ENCODE assay signal across 8 mouse cellular contexts in genomic region chrX:48593721-48594098, GRCm38 (mm10). TPM values are rescaled to one million over a fixed set of nuclear protein-coding genes. Genes with fewer than 3 reads are reported as not detected.
A peak's percentile ranks its signal among the peaks of the same experiment; 100 is the strongest.
DNase-seq lines count a peak whose midpoint lies in the region; ATAC-seq lines count a peak whose summit lies in the region.

No protein-coding gene starts in this region.

- ATAC-seq in hindbrain, embryonic 16.5 days = peak; percentile 61
- peak; percentile 70 for ATAC-seq in midbrain, embryonic 15.5 days (replicated peaks)

- H3K4me2 ChIP-seq in hindbrain, embryonic 16.5 days (ENCODE audit: low read length) = peak overlapping the region; percentile 54
- peak overlapping the region; percentile 50 for H3K4me2 ChIP-seq in midbrain, embryonic 15.5 days

- 0 out of 2 replicates have a peak, but pooled peaks cover 3% of the 10 kb centered on the region for H3K4me1 ChIP-seq in hindbrain, embryonic 16.5 days (ENCODE audit: control insufficient read depth, insufficient read depth, low read depth, low read length)
- H3K4me1 ChIP-seq in midbrain, embryonic 15.5 days = peaks cover 5% of the 10 kb centered on the region; the same call in 1 of the 2 replicates

- H3K27ac ChIP-seq in hindbrain, embryonic 16.5 days (ENCODE audit: low read depth, low read length) = peak overlapping the region; percentile 74
- peak overlapping the region; percentile 90 for H3K27ac ChIP-seq in midbrain, embryonic 15.5 days

- no peaks in the 10 kb centered on the region for H3K9me3 ChIP-seq in hindbrain, embryonic 16.5 days (ENCODE audit: control insufficient read depth, low read length)
- H3K9me3 ChIP-seq in midbrain, embryonic 15.5 days = no peaks in the 10 kb centered on the region

- no peaks in the 10 kb centered on the region for H3K27me3 ChIP-seq in hindbrain, embryonic 16.5 days (replicated peaks; ENCODE audit: control insufficient read depth, insufficient read depth, low read length)
- no peaks in the 10 kb centered on the region for H3K27me3 ChIP-seq in midbrain, embryonic 15.5 days (replicated peaks)

- H3K36me3 ChIP-seq in hindbrain, embryonic 16.5 days (ENCODE audit: control insufficient read depth, insufficient read depth, low read length) = no peaks in the 10 kb centered on the region
- 0 out of 2 replicates have a peak, but pooled peaks cover 5% of the 10 kb centered on the region for H3K36me3 ChIP-seq in midbrain, embryonic 15.5 days (replicated peaks)

- 21% methylated on average over 10 of the region's 15 CpGs for WGBS in hindbrain, embryonic 16.5 days
- WGBS in midbrain, embryonic 15.5 days = 21% methylated on average over 13 of the region's 15 CpGs

- peak overlapping the region; percentile 68 for H3K4me3 ChIP-seq in hindbrain, embryonic 16.5 days (ENCODE audit: low read length)
- H3K4me3 ChIP-seq in midbrain, embryonic 15.5 days = peak overlapping the region; percentile 72

- DNase-seq in kidney, adult 11 months = peak; percentile 2
- no peak for DNase-seq in kidney, postnatal 14 days
- DNase-seq in CD4-positive, CD25-positive, alpha-beta regulatory T cell, adult 2 months (ENCODE audit: low read depth, low spot score) = peak; percentile 8
- DNase-seq in brain, adult 2 months (ENCODE audit: low read depth, low spot score) = peak; percentile 7
- DNase-seq in ovary, postnatal 36 days (ENCODE audit: low spot score) = no peak
- no peak for DNase-seq in gastrocnemius, postnatal 4 days (ENCODE audit: low spot score in 2 of 2)

- H3K9ac ChIP-seq in hindbrain, embryonic 16.5 days (ENCODE audit: low read depth, low read length) = peak overlapping the region; percentile 85
- H3K9ac ChIP-seq in midbrain, embryonic 15.5 days = peak overlapping the region; percentile 73

RNA-seq across cellular contexts. Expression of gene Zfp280c, which starts 0.6 kb away (rescaled TPM):
- polyA plus RNA-seq in hindbrain, embryonic 16.5 days (2015; fragmentation: Nextera tagmentation; extraction: Ambion mirVana) = 6.6 and 7.2 TPM in 2 replicates
- polyA plus RNA-seq in midbrain, embryonic 15.5 days (2015; fragmentation: Nextera tagmentation; extraction: Ambion mirVana) = 9.2 and 9.3 TPM in 2 replicates
- total RNA-seq in gastrocnemius, postnatal 4 days (2021) = 10 to 100 TPM; 14.4 to 15.3 TPM

RNA-seq across cellular contexts. Expression of gene Slc25a14, which starts 29.5 kb away (rescaled TPM):
- 42.8 and 45.5 TPM in 2 replicates for polyA plus RNA-seq in hindbrain, embryonic 16.5 days (2015; fragmentation: Nextera tagmentation; extraction: Ambion mirVana)
- 42.0 and 43.4 TPM in 2 replicates for polyA plus RNA-seq in midbrain, embryonic 15.5 days (2015; fragmentation: Nextera tagmentation; extraction: Ambion mirVana)
- total RNA-seq in gastrocnemius, postnatal 4 days (2021) = 1 to 10 TPM; 2.3 to 3.1 TPM

Comparison
In these comparisons a context has a peak if more than half of its experiments do, and no peak if none do; other contexts are left out.
1. DNase-seq: peak in kidney, adult 11 months (single experiment), CD4-positive, CD25-positive, alpha-beta regulatory T cell, adult 2 months (single experiment) and brain, adult 2 months (single experiment); none in kidney, postnatal 14 days (single experiment), ovary, postnatal 36 days (single experiment) and gastrocnemius, postnatal 4 days (0 of 2).